Comparison of ENCODE assay signal across 8 mouse cellular contexts in genomic region chr17:32163910-32164650, GRCm38 (mm10). TPM values are rescaled to one million over a fixed set of nuclear protein-coding genes. Genes with fewer than 3 reads are reported as not detected.
DNase-seq lines count a peak whose midpoint lies in the region; ATAC-seq and TF ChIP-seq lines count a peak whose summit lies in the region.

No protein-coding gene starts in this region.

- no peak for TF ChIP-seq CTCF in gastrocnemius, adult 2 months (IDR thresholded peaks at IDR 0.05)
- no peak for TF ChIP-seq CTCF in MEL (IDR thresholded peaks at IDR 0.05 in 2 of 3, conservative IDR thresholded peaks at IDR 0.05 in 1 of 3; ENCODE audit: control insufficient read depth in 1 of 3, insufficient read depth in 1 of 3, low read depth in 2 of 3, low read length in 3 of 3, poor library complexity in 1 of 3, severe bottlenecking in 1 of 3)

- no peaks in the 10 kb centered on the region for H3K9me3 ChIP-seq in MEL (replicated peaks; ENCODE audit: insufficient read depth, low read length)
- no peaks in the 10 kb centered on the region for H3K9me3 ChIP-seq in hindbrain, embryonic 13.5 days
- no peaks in the 10 kb centered on the region for H3K9me3 ChIP-seq in midbrain, embryonic 14.5 days (ENCODE audit: control insufficient read depth, low read length)

- H3K4me3 ChIP-seq in gastrocnemius, adult 2 months = peak overlapping the region; percentile 75
- H3K4me3 ChIP-seq in MEL (ENCODE audit: control insufficient read depth in 1 of 2, insufficient read depth in 1 of 2, low read depth in 2 of 2, low read length in 2 of 2) = no peak overlapping the region
- H3K4me3 ChIP-seq in hindbrain, embryonic 13.5 days = peak overlapping the region; percentile 1; the same call in 1 of the 2 replicates
- no peak overlapping the region for H3K4me3 ChIP-seq in midbrain, embryonic 14.5 days (replicated peaks; ENCODE audit: low read depth, low read length)

- H3K79me2 ChIP-seq in MEL (ENCODE audit: control insufficient read depth, insufficient read depth, low read length, poor library complexity) = no peaks in the 10 kb centered on the region

- TF ChIP-seq RAD21 in MEL (IDR thresholded peaks at IDR 0.05; ENCODE audit: low read depth, low read length) = no peak

- no peaks in the 10 kb centered on the region for H3K27me3 ChIP-seq in MEL (ENCODE audit: control insufficient read depth in 1 of 2, insufficient read depth in 2 of 2, low read length in 2 of 2)
- H3K27me3 ChIP-seq in hindbrain, embryonic 13.5 days = no peaks in the 10 kb centered on the region
- H3K27me3 ChIP-seq in midbrain, embryonic 14.5 days (ENCODE audit: control insufficient read depth, insufficient read depth, low read length) = no peaks in the 10 kb centered on the region

- intact Hi-C loops in gastrocnemius, adult 2 months (cut with DNase I) = loop anchor here (5.0 kb wide), 1 partner anchor 43 kb away; no protein-coding TSS in a partner anchor

- peaks cover 8 to 36% of the 10 kb centered on the region in 2 experiments for H3K4me1 ChIP-seq in MEL (ENCODE audit: control insufficient read depth in 1 of 2, insufficient read depth in 2 of 2, low read length in 2 of 2)
- H3K4me1 ChIP-seq in hindbrain, embryonic 13.5 days (replicated peaks) = peaks cover 54% of the 10 kb centered on the region
- peaks cover 24% of the 10 kb centered on the region for H3K4me1 ChIP-seq in midbrain, embryonic 14.5 days (ENCODE audit: control insufficient read depth, insufficient read depth, low read length)

- no peak overlapping the region for H3K9ac ChIP-seq in MEL (ENCODE audit: control insufficient read depth, low read depth, low read length, poor library complexity, severe bottlenecking)
- H3K9ac ChIP-seq in hindbrain, embryonic 13.5 days = no peak overlapping the region
- no peak overlapping the region for H3K9ac ChIP-seq in midbrain, embryonic 14.5 days (replicated peaks; ENCODE audit: low read length)

- peaks cover 0 to 22% of the 10 kb centered on the region in 2 experiments; a peak in 2 of 4 replicates for H3K36me3 ChIP-seq in MEL (ENCODE audit: control insufficient read depth in 1 of 2, insufficient read depth in 2 of 2, low read length in 2 of 2)
- no peaks in the 10 kb centered on the region for H3K36me3 ChIP-seq in hindbrain, embryonic 13.5 days
- H3K36me3 ChIP-seq in midbrain, embryonic 14.5 days (ENCODE audit: control insufficient read depth, insufficient read depth, low read length) = no peaks in the 10 kb centered on the region

- TF ChIP-seq POLR2A in MEL (IDR thresholded peaks at IDR 0.05; ENCODE audit: control insufficient read depth in 1 of 2, insufficient read depth in 1 of 2, low read depth in 1 of 2, low read length in 2 of 2, poor library complexity in 1 of 2) = no peak

- no peak for ATAC-seq in hindbrain, embryonic 13.5 days (ENCODE audit: low FRiP score)
- no peak for ATAC-seq in midbrain, embryonic 14.5 days (ENCODE audit: low FRiP score, low TSS enrichment)

- WGBS in hindbrain, embryonic 13.5 days = 55% methylated on average over 6 of the region's 6 CpGs
- 57% methylated on average over 6 of the region's 6 CpGs for WGBS in midbrain, embryonic 14.5 days

- H3K27ac ChIP-seq in gastrocnemius, adult 2 months = peak overlapping the region; percentile 74
- no peak overlapping the region for H3K27ac ChIP-seq in MEL (ENCODE audit: control insufficient read depth, low read depth, low read length)
- peak overlapping the region; percentile 60 for H3K27ac ChIP-seq in hindbrain, embryonic 13.5 days
- 0 out of 2 replicates have a peak overlapping the region, but pooled peaks have one; percentile 6 for H3K27ac ChIP-seq in midbrain, embryonic 14.5 days (replicated peaks; ENCODE audit: low read depth, low read length)

- H3K4me2 ChIP-seq in hindbrain, embryonic 13.5 days = peak overlapping the region; percentile 89
- peak overlapping the region; percentile 17; the same call in 1 of the 2 replicates for H3K4me2 ChIP-seq in midbrain, embryonic 14.5 days (ENCODE audit: low read length)

- no peak for DNase-seq in gastrocnemius, adult 2 months
- no peak for DNase-seq in gastrocnemius, adult 18-20 months (ENCODE audit: low spot score)
- peak; percentile 77 for DNase-seq in MEL (ENCODE audit: low read depth, low spot score)
- peak; percentile 41 for DNase-seq in midbrain, embryonic 14.5 days
- peak; percentile 87 for DNase-seq in thymus, postnatal 14 days
- no peak for DNase-seq in urinary bladder, adult 2 months (ENCODE audit: low spot score)
- no peak for DNase-seq in layer of hippocampus, postnatal 36 days

- TF ChIP-seq EP300 in MEL (IDR thresholded peaks at IDR 0.05; ENCODE audit: low read depth in 1 of 2, low read length in 2 of 2) = no peak

TF ChIP-seq in MEL, 35 proteins besides CTCF, POLR2A, EP300 and RAD21:
- TF ChIP-seq ELF1 (IDR thresholded peaks at IDR 0.05; ENCODE audit: low read depth, low read length) = 0 out of 2 replicates have a peak, but pooled peaks have one; percentile 11
- peak; percentile 62; the same call in 1 of the 2 replicates for TF ChIP-seq ETS1 (IDR thresholded peaks at IDR 0.05; ENCODE audit: low read depth, low read length)
- no peak for TF ChIP-seq BHLHE40 (IDR thresholded peaks at IDR 0.05; ENCODE audit: borderline replicate concordance, low read depth, low read length)

RNA-seq across cellular contexts. Expression of gene Notch3, which starts 2.6 kb away (rescaled TPM):
- total RNA-seq in gastrocnemius, adult 2 months (2021) = 10 to 100 TPM; 10.7 to 14.8 TPM
- 10 to 100 TPM in 1 of 2 experiments, 1 to 10 TPM in 1; 9.6 to 12.5 TPM for total RNA-seq in gastrocnemius, adult 18-20 months (2021)
- 0.07 and 0.08 TPM in 2 replicates for total RNA-seq in MEL (2012; rRNA removed)
- polyA plus RNA-seq in MEL (2012; ENCODE audit: insufficient read depth in 1 of 2, insufficient read length in 2 of 2, low read depth in 1 of 2, low replicate concordance in 2 of 2, missing spikeins in 1 of 2) = under 1 TPM in 1 of 2 experiments, not detected in 1; 0.50 TPM
- 8.2 and 8.6 TPM in 2 replicates for polyA plus RNA-seq in hindbrain, embryonic 13.5 days (2015; fragmentation: Nextera tagmentation; extraction: Ambion mirVana)
- 10.5 and 11.2 TPM in 2 replicates for polyA plus RNA-seq in midbrain, embryonic 14.5 days (2014; fragmentation: Nextera tagmentation; extraction: Ambion mirVana)
- 16.1 and 21.5 TPM in 2 replicates for polyA plus RNA-seq in urinary bladder, adult 2 months (2012; rRNA removed)
- 1 to 10 TPM; 7.0 to 8.2 TPM for total RNA-seq in layer of hippocampus, postnatal 36 days (2021)

RNA-seq across cellular contexts. Expression of gene Ephx3, which starts 25.3 kb away (rescaled TPM):
- total RNA-seq in gastrocnemius, adult 2 months (2021) = under 1 TPM; 0.25 to 0.61 TPM
- under 1 TPM; 0.18 to 0.19 TPM for total RNA-seq in gastrocnemius, adult 18-20 months (2021)
- 0.07 and 0.08 TPM in 2 replicates for total RNA-seq in MEL (2012; rRNA removed)
- not detected for polyA plus RNA-seq in MEL (2012; ENCODE audit: insufficient read depth in 1 of 2, insufficient read length in 2 of 2, low read depth in 1 of 2, low replicate concordance in 2 of 2, missing spikeins in 1 of 2)
- 0.10 and 0.23 TPM in 2 replicates for polyA plus RNA-seq in hindbrain, embryonic 13.5 days (2015; fragmentation: Nextera tagmentation; extraction: Ambion mirVana)
- 0.34 TPM in 1 of 2 replicates, not detected in the other for polyA plus RNA-seq in midbrain, embryonic 14.5 days (2014; fragmentation: Nextera tagmentation; extraction: Ambion mirVana)
- polyA plus RNA-seq in urinary bladder, adult 2 months (2012; rRNA removed) = 3.6 and 4.4 TPM in 2 replicates
- total RNA-seq in layer of hippocampus, postnatal 36 days (2021) = under 1 TPM; 0.23 to 0.75 TPM

Comparison
In these comparisons a context has a peak if more than half of its experiments do, and no peak if none do; other contexts are left out.
1. DNase-seq: peak in MEL (single experiment), midbrain, embryonic 14.5 days (single experiment) and thymus, postnatal 14 days (single experiment); none in gastrocnemius, adult 2 months (single experiment), gastrocnemius, adult 18-20 months (single experiment), urinary bladder, adult 2 months (single experiment) and layer of hippocampus, postnatal 36 days (0 of 2).
2. H3K4me3 ChIP-seq: peak in gastrocnemius, adult 2 months (single experiment) and hindbrain, embryonic 13.5 days (single experiment); none in MEL (0 of 2) and midbrain, embryonic 14.5 days (single experiment).